Mouse (Mus musculus) testis, adult 2 months (tissue): ENCODE results near the gene Olfr527.

Source experiments
- CTCF ChIP-seq: fragments of 200-500 bp; IDR thresholded peaks from 2 replicates; pipeline ENCODE4 v1.5.1; 2012; ENCODE audit warnings: low read depth, mild to moderate bottlenecking, inconsistent platforms, low read length, moderate library complexity; ENCODE audit not compliant: control insufficient read depth, insufficient read depth, insufficient replicate concordance
- POLR2A ChIP-seq: fragments of 200-500 bp; IDR thresholded peaks from 2 replicates; pipeline ENCODE4 v1.6.1; 2012; ENCODE audit warnings: low read depth, mild to moderate bottlenecking, inconsistent platforms, low read length, moderate library complexity; ENCODE audit not compliant: control insufficient read depth

GRCm38 (mm10) chr7:140376911-140377310 lies 43.1 kb downstream of the Olfr527 start:
- TF ChIP-seq CTCF (no peak), POLR2A (no peak)
